Mouse (Mus musculus) thymus, postnatal 0 days (tissue): ENCODE data around the gene Pon1. TPM values are rescaled to one million over a fixed set of nuclear protein-coding genes. Genes with fewer than 3 reads are reported as not detected.

Experiments
- DNase-seq: peaks from one replicate; pipeline ENCODE4 v3.0.0-alpha.2; 2015; ENCODE audit warnings: low spot score
- polyA plus RNA-seq: library from polyadenylated mRNA; unstranded; fragments of >200 nt; fragmentation: Nextera tagmentation; extraction: Ambion mirVana; gene quantifications from 2 replicates; pipeline ENCODE4 v1.2.1, GENCODE M21; 2015

Pon1 gene
- polyA plus RNA-seq, 1 experiment from 2014 or later = not detected

GRCm38 (mm10) chr6:5136046-5136445 is 57.7 kb downstream of the Pon1 start:
- DNase-seq = no peak

GRCm38 (mm10) chr6:5134986-5135385 is 58.8 kb downstream of the Pon1 start:
- DNase-seq = no peak

GRCm38 (mm10) chr6:5129364-5130093 is 64.2 kb downstream of the Pon1 start:
- no peak for DNase-seq

- no peak for DNase-seq
Observed at GRCm38 (mm10) chr6:5120229-5120628, 73.5 kb downstream of the Pon1 start.

GRCm38 (mm10) chr6:5119181-5119910 is 74.4 kb downstream of the Pon1 start:
- no peak for DNase-seq

Other genes starting within 250 kb of the Pon1 start
- gene Pon3, start 62.3 kb upstream of the Pon1 start, polyA plus RNA-seq = 4.1 and 4.8 TPM in 2 replicates
- gene Pon2, start 104.5 kb upstream of the Pon1 start, polyA plus RNA-seq = 26.6 and 36.8 TPM in 2 replicates
- 1.2 and 1.5 TPM in 2 replicates for gene Asb4, start 189.4 kb upstream of the Pon1 start, polyA plus RNA-seq